Mouse (Mus musculus) kidney, adult 9 months (tissue): ENCODE results near the gene Dlx4.

Experiments
- DNase-seq: peaks from one replicate; pipeline ENCODE4 v3.0.0; 2022

Gene Dlx4

GRCm38 (mm10) chr11:95142258-95142657 lies 3.8 kb downstream of the Dlx4 start:
- DNase-seq, result no peak

- no peak for DNase-seq
Measured at GRCm38 (mm10) chr11:95139871-95140270, 6.2 kb downstream of the Dlx4 start.

- no peak for DNase-seq
Measured at GRCm38 (mm10) chr11:95137281-95137680, 8.8 kb downstream of the Dlx4 start.

GRCm38 (mm10) chr11:95133321-95133720 lies 12.7 kb downstream of the Dlx4 start:
- DNase-seq, result no peak

- no peak for DNase-seq
Measured at GRCm38 (mm10) chr11:95130668-95131252, 15.3 kb downstream of the Dlx4 start.

- DNase-seq, result no peak
Measured at GRCm38 (mm10) chr11:95128359-95128758, 17.7 kb downstream of the Dlx4 start.

- no peak for DNase-seq
Measured at GRCm38 (mm10) chr11:95126272-95127245, 19.5 kb downstream of the Dlx4 start.

GRCm38 (mm10) chr11:95125366-95125948 lies 20.6 kb downstream of the Dlx4 start:
- DNase-seq, result no peak

- no peak for DNase-seq
Measured at GRCm38 (mm10) chr11:95122100-95122489, 24.0 kb downstream of the Dlx4 start.

GRCm38 (mm10) chr11:95121161-95122099 lies 24.6 kb downstream of the Dlx4 start:
- no peak for DNase-seq

- DNase-seq, result no peak
Measured at GRCm38 (mm10) chr11:95120633-95121020, 25.4 kb downstream of the Dlx4 start.

- DNase-seq, result no peak
Measured at GRCm38 (mm10) chr11:95119990-95120632, 26.0 kb downstream of the Dlx4 start, which contains the start of gene Dlx3. TSS of gene Dlx3 (plus strand) at chr11:95120119.

- DNase-seq, result peak; percentile 74
Measured at GRCm38 (mm10) chr11:95118505-95118904, 27.6 kb downstream of the Dlx4 start.

GRCm38 (mm10) chr11:95117030-95117429 lies 29.0 kb downstream of the Dlx4 start:
- DNase-seq, result peak; percentile 79

GRCm38 (mm10) chr11:95110081-95110480 lies 36.0 kb downstream of the Dlx4 start:
- no peak for DNase-seq

GRCm38 (mm10) chr11:95109000-95109399 lies 37.1 kb downstream of the Dlx4 start:
- DNase-seq, result no peak

GRCm38 (mm10) chr11:95106440-95107236 lies 39.4 kb downstream of the Dlx4 start:
- DNase-seq, result peak; percentile 85

- no peak for DNase-seq
Measured at GRCm38 (mm10) chr11:95105274-95105874, 40.7 kb downstream of the Dlx4 start.

GRCm38 (mm10) chr11:95104266-95104665 lies 41.8 kb downstream of the Dlx4 start:
- peak; percentile 69 for DNase-seq

- no peak for DNase-seq
Measured at GRCm38 (mm10) chr11:95102161-95102904, 43.7 kb downstream of the Dlx4 start.
